Mouse (Mus musculus): ENCODE data around the gene Scaper.

The Scaper gene

DNA sequence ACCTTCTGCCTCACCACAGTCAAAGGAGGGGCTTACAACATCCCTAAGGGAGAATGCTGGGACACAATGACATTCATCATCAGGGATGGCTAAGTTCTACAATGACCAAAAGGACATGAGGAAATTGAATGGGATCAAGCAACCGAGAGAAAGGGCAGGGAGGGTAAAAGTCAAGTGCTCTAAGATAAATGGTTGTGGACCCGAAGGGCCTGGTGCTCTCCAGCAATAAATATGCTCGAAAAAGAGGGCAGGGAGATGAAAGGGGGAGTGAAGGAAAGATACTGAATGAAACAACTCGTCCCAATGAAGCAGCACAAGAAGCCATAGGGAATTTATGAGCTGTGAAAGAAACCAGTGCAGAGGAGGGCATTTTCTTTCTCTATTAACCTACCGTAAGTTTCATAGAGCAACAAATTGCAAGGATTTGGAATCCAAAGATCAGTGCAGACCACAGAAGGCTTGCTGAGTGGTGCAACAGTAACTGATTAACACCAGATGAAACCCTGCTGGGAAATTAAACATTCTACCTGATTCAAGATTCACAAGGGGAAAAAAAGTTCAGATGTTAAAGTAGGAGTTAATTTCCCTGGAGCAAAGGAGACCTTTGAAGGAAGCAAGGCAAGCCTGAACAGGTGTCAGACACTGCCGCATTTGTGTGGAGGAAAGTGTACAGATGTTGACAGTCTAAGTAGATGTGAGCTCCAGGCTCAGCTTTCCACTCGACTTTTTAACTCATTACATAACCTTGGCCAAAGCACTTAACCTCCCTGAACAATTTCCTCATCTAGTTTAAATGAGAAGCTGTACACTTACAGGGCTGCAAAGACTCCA lies 329.0 kb downstream of the Scaper start:
- no peak for DNase-seq (ENCODE audit: low spot score in 2 of 2)

DNA sequence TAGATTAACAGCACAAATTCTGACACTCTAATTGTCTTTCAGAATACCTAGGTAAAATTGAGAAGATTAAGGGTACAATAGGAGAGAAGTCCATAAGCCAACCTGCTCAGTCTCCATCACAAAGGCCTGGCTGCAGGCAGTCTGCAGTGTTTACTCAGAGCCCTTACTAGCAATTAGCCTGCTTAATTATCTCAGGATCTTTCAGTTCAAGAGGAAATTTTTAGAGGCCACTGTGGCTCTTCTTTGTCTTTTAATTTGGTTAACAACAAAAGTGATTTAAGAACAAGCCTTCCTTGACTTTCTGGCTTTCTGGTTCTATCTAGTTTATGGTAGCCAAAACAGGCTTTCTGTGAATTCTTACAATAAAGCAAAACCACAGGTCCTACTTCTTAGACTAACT lies 339.3 kb downstream of the Scaper start:
- no peak for DNase-seq (ENCODE audit: low spot score in 2 of 2)

DNA sequence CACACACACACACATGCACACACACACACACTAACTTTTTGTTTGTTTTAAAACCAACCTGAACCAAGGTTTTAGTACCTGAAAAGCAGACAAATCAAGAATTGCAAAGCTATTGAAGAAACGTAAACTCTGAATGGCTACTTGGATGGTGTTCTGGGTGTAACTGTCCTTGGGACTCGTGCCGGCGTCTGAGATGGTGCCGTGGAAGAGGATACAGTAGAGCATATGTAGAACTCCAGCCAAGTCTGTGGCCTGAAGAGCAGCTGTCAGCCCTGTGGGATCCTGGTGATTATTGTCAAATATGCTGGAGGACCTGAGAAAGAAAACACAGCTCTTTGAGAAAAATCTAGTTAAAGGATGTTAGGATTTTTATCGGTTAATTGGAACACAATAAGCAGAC lies 351.8 kb downstream of the Scaper start:
- DNase-seq (ENCODE audit: low spot score in 2 of 2), result no peak

DNA sequence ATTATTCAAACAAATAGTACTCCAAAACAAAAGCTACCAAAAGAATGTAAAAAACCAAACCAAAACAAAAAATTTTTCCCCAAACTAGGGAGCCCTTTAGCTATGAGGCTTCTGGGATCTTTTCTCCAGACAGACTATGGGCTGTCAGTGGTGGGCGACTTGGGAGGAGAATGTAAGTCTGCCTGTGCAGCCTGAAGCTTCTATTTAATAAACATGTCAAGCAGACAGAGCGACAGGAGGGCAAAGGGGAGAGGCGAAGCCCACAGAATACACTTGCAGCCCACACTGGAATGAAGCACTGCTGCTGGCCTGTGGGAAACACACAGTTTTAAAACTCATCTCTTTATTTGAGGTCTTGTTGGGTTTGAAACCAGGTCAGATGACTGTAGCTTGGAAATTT lies 356.5 kb downstream of the Scaper start:
- DNase-seq (ENCODE audit: low spot score in 2 of 2), result no peak

DNA sequence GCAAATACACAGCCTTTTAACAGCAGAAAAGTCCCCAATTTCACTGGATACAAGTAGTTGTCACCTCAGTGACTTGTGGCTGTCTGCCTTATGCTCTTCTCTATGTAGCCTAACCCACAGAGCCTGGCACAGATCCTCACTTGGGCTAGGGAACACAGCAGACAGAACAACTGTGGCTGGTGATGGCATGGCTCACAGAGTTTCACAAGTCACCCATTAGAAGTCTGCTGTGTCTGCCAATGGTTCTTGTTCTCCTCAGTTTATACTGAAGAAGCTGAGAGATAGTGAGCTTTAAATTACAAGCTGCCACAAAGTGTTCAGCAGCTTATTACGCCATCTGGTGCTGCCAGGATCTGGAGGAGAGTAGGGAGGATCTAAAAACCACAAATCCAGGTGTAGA lies 361.3 kb downstream of the Scaper start:
- DNase-seq (ENCODE audit: low spot score in 2 of 2), result peak in 1 of 2 experiments; percentile 11

GRCm38 (mm10) chr9:55571071-55571470 lies 366.8 kb downstream of the Scaper start:
- DNase-seq (ENCODE audit: low spot score in 2 of 2), result no peak

- DNase-seq (ENCODE audit: low spot score in 2 of 2), result no peak
Measured at GRCm38 (mm10) chr9:55568466-55569159, 369.3 kb downstream of the Scaper start.

- DNase-seq (ENCODE audit: low spot score in 2 of 2), result no peak
Measured at GRCm38 (mm10) chr9:55560960-55561359, 377.0 kb downstream of the Scaper start.

DNA sequence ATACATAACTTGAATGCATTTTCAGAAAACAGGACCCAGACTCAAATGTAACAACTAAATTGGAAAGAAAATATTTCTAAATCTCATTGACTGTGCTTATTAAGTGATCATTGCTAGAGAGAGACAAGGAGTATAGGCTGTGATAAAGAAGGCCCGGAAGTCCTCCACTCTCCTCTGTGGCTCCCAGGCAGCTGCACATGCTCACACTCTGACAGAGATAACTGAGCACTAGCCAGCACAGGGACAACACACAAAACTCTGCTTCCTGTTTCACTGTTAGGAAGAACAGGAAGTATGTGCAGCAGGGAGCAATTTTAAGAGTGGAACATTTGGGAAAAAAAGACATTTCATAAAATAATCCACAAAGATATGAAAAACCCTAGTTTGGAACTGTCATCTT lies 382.9 kb downstream of the Scaper start:
- DNase-seq (ENCODE audit: low spot score in 2 of 2), result no peak

- DNase-seq (ENCODE audit: low spot score in 2 of 2), result no peak
Measured at GRCm38 (mm10) chr9:55549302-55549890, 388.5 kb downstream of the Scaper start.

- DNase-seq (ENCODE audit: low spot score in 2 of 2), result no peak
Measured at GRCm38 (mm10) chr9:55548871-55549270, 389.0 kb downstream of the Scaper start.

- peak in 1 of 2 experiments; percentile 7 for DNase-seq (ENCODE audit: low spot score in 2 of 2)
Measured at GRCm38 (mm10) chr9:55546176-55547010, 391.5 kb downstream of the Scaper start.

DNA sequence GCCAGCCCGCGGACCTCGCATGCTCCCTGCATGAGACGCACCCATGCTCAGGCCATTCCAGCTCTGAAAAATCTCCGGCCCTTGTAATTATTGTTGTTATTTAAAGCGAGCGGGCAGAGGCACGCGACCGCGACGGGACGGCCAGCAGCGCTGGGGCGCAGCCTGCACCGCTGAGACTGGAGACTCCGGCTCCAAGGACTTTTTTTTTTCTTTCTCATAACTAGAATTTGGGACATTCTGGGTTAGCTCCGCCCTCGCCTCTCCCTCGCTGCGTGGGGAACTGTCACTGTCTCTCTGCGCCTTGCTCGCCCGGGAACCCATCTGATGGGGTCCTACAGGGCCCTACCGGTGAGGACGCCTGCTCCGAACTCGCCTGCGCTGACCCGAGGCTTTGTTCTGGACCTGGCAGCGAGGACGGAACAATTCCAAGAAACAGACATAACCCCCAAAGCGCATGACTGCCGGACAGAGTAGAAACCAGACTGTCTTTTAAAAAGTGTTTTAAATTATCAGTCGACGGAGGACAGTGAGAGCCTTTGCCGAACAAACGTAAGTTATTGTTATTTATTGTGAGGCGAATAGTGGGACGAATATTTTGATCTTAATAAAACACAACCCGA lies 392.3 kb downstream of the Scaper start:
- DNase-seq (ENCODE audit: low spot score in 2 of 2), result peak in 1 of 2 experiments; percentile 5

GRCm38 (mm10) chr9:55544861-55545555 lies 392.9 kb downstream of the Scaper start:
- peak; percentile 18 to 28 for DNase-seq (ENCODE audit: low spot score in 2 of 2)

- DNase-seq (ENCODE audit: low spot score in 2 of 2), result peak; percentile 29 to 53
Measured at GRCm38 (mm10) chr9:55543703-55544401, 394.1 kb downstream of the Scaper start.

GRCm38 (mm10) chr9:55543336-55543702 lies 394.6 kb downstream of the Scaper start:
- peak in 1 of 2 experiments; percentile 7 for DNase-seq (ENCODE audit: low spot score in 2 of 2)

DNA sequence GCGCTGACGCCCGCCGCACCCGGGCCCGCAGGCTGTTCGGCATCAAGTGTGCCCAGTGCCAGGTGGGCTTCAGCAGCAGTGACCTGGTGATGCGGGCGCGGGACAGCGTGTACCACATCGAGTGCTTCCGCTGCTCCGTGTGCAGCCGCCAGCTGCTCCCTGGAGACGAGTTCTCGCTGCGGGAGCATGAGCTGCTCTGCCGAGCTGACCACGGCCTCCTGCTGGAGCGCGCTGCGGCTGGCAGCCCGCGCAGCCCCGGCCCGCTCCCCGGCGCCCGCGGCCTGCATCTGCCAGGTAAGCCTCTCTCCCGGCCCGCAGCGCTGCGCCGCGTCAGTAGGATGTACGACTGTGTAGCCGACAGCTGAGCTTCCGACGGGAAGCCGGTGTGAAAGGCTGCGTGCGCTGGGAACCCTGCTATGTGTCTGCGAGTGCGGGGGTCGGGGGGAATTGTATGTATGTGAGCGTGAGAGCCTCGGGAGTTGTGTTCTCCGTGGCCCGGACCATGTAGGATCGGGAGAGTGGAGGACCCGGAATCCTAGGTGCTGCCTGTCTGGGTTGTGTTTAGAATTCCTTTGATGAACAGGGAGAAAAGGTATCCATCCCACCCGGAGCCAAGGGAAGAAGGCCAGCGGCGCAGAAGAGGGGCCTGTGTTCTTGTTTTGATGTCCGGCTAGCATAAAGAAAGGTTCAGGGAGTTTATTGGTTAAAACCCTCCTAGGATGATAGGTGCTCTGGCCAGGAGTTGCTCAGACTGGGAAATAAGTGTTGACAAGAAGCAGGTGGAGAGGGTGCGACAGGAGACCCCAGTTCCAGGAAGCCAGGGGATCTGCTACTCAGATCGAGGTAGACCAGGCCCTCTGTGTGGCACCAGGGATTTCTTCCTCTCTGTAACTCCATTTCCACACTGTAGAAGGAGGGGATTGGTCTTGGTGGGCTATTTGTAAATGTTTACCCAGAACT lies 395.3 kb downstream of the Scaper start:
- peak in 1 of 2 experiments; percentile 7 for DNase-seq (ENCODE audit: low spot score in 2 of 2)

DNA sequence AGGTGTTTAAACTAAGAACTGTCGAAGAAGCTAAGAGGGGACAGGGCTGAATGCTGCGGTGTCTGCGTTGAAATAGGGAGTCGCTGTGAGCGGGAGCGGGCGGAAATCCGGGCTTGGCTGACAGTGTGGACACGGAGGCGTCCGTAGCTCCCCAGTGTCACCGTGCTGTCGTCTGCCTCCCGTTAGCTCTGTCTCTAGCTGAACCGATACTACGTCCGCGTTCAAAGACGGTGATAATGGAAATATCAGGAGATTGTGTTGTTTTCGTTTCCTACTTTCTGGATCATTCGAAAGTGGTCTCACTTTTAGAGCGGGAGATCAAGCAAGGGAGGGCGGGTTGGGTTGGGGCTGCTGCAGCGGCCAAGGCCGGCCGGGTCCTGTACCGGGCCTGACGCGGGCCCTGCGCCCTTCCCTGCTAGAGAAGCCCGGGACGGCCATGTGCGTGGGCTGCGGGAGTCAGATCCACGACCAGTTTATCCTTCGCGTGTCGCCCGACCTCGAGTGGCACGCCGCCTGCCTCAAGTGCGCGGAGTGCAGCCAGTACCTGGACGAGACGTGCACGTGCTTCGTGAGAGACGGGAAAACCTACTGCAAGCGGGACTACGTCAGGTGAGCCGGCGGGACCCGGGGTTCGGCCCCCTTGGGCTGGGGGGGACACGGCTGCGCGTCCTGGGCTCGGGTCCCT lies 396.1 kb downstream of the Scaper start:
- DNase-seq (ENCODE audit: low spot score in 2 of 2), result peak in 1 of 2 experiments; percentile 21

Measured in right cerebral cortex, adult 2 months (tissue).